Mouse (Mus musculus) adrenal gland, postnatal 0 days (tissue): ENCODE measurements around the gene Myadml2. TPM values are rescaled to one million over a fixed set of nuclear protein-coding genes. Genes with fewer than 3 reads are reported as not detected.

ENCODE experiments used
- microRNA-seq: library from miRNA; unstranded; fragments of <30 nt; microRNA quantifications from one replicate; pipeline ENCODE4, GENCODE M21; 2016; ENCODE audit warnings: borderline replicate concordance; ENCODE audit not compliant: insufficient number of aligned reads
- polyA plus RNA-seq: library from polyadenylated mRNA; unstranded; fragments of >200 nt; fragmentation: Nextera tagmentation; extraction: Ambion mirVana; gene quantifications from 2 replicates; pipeline ENCODE4 v1.2.1, GENCODE M21; 2015

The Myadml2 gene
- 0.22 and 0.95 TPM in 2 replicates for polyA plus RNA-seq

GRCm38 (mm10) chr11:120648001-120648476 lies at the start of gene Myadml2:
Gene Myadml2 (minus strand): TSS chr11:120648158.

GRCm38 (mm10) chr11:120672687-120673593 lies 25.0 kb upstream of the Myadml2 start, which contains the start of gene Aspscr1:
Gene Aspscr1 (plus strand): TSS chr11:120672973.

GRCm38 (mm10) chr11:120661076-120661460 lies 13.1 kb upstream of the Myadml2 start, which contains the start of gene Notum:
Gene Notum (minus strand): TSS chr11:120661175.

GRCm38 (mm10) chr11:120643601-120643987 lies 4.4 kb downstream of the Myadml2 start, which contains the start of gene Pycr1:
Gene Pycr1 (minus strand): TSS chr11:120643769.

GRCm38 (mm10) chr11:120633520-120634343 lies 14.2 kb downstream of the Myadml2 start, which contains the start of gene Mafg:
Gene Mafg (minus strand): TSS chr11:120633600.

GRCm38 (mm10) chr11:120625152-120625775 lies 22.7 kb downstream of the Myadml2 start, which contains the start of gene Sirt7:
Gene Sirt7 (minus strand): TSS chr11:120625240.

GRCm38 (mm10) chr11:120617519-120618112 lies 30.3 kb downstream of the Myadml2 start, which contains the start of gene Pcyt2:
Gene Pcyt2 (minus strand): TSS chr11:120617936.

GRCm38 (mm10) chr11:120608241-120609034 lies 39.5 kb downstream of the Myadml2 start, which contains the start of gene Npb:
Gene Npb (plus strand): TSS chr11:120608477.

GRCm38 (mm10) chr11:120598283-120598989 lies 49.5 kb downstream of the Myadml2 start, which contains the start of the genes Alyref and Anapc11:
Gene Alyref (minus strand): TSS chr11:120598365.
Gene Anapc11 (plus strand): TSS chr11:120598421.

Small RNA genes within 50 kb of the gene (microRNA-seq; reads per million reads assigned to microRNA genes)
- gene Mir6936: not detected

Other genes with a start within 250 kb of the Myadml2 start
- 20.4 and 26.7 TPM in 2 replicates for gene Nploc4, start 210.4 kb downstream of the Myadml2 start, polyA plus RNA-seq
- not detected in 2 replicates for gene Tspan10, start 205.5 kb downstream of the Myadml2 start, polyA plus RNA-seq
- not detected in 2 replicates for gene Pde6g, start 194.7 kb downstream of the Myadml2 start, polyA plus RNA-seq
- 54.3 and 83.5 TPM in 2 replicates for gene Oxld1, start 190.1 kb downstream of the Myadml2 start, polyA plus RNA-seq
- 17.7 and 21.3 TPM in 2 replicates for gene Ccdc137, start 190.0 kb downstream of the Myadml2 start, polyA plus RNA-seq
- gene Arl16, start 180.6 kb downstream of the Myadml2 start, polyA plus RNA-seq: 38.6 and 47.5 TPM in 2 replicates
- 164 and 216 TPM in 2 replicates for gene Mrpl12, start 163.5 kb downstream of the Myadml2 start, polyA plus RNA-seq
- 37.8 and 83.2 TPM in 2 replicates for gene Slc25a10, start 156.3 kb downstream of the Myadml2 start, polyA plus RNA-seq
- 2.4 and 2.5 TPM in 2 replicates for gene Gcgr, start 117.5 kb downstream of the Myadml2 start, polyA plus RNA-seq
- gene Mcrip1, start 98.4 kb downstream of the Myadml2 start, polyA plus RNA-seq: 173 and 184 TPM in 2 replicates
- 0.39 and 1.3 TPM in 2 replicates for gene Ppp1r27, start 97.0 kb downstream of the Myadml2 start, polyA plus RNA-seq
- gene P4hb, start 74.9 kb downstream of the Myadml2 start, polyA plus RNA-seq: 393 and 466 TPM in 2 replicates
- 318 and 341 TPM in 2 replicates for gene Arhgdia, start 66.5 kb downstream of the Myadml2 start, polyA plus RNA-seq
- 271 and 273 TPM in 2 replicates for gene Alyref, start 49.8 kb downstream of the Myadml2 start, polyA plus RNA-seq
- gene Anapc11, start 49.7 kb downstream of the Myadml2 start, polyA plus RNA-seq: 152 and 197 TPM in 2 replicates
- 1.7 and 3.3 TPM in 2 replicates for gene Npb, start 39.7 kb downstream of the Myadml2 start, polyA plus RNA-seq
- gene Pcyt2, start 30.2 kb downstream of the Myadml2 start, polyA plus RNA-seq: 62.0 and 82.8 TPM in 2 replicates
- gene Sirt7, start 22.9 kb downstream of the Myadml2 start, polyA plus RNA-seq: 33.3 and 62.9 TPM in 2 replicates
- gene Mafg, start 14.6 kb downstream of the Myadml2 start, polyA plus RNA-seq: 18.1 and 19.0 TPM in 2 replicates
- 5.8 and 9.0 TPM in 2 replicates for gene Pycr1, start 4.4 kb downstream of the Myadml2 start, polyA plus RNA-seq
- gene Notum, start 13.0 kb upstream of the Myadml2 start, polyA plus RNA-seq: 6.2 and 6.7 TPM in 2 replicates
- 103 and 122 TPM in 2 replicates for gene Aspscr1, start 24.8 kb upstream of the Myadml2 start, polyA plus RNA-seq
- 228 and 364 TPM in 2 replicates for gene Cenpx, start 65.6 kb upstream of the Myadml2 start, polyA plus RNA-seq
- 22.0 and 34.8 TPM in 2 replicates for gene Lrrc45, start 65.8 kb upstream of the Myadml2 start, polyA plus RNA-seq
- gene Rac3, start 73.3 kb upstream of the Myadml2 start, polyA plus RNA-seq: 18.1 and 52.1 TPM in 2 replicates
- gene Dcxr, start 79.1 kb upstream of the Myadml2 start, polyA plus RNA-seq: 54.9 and 76.1 TPM in 2 replicates
- gene Cbr2, start 84.0 kb upstream of the Myadml2 start, polyA plus RNA-seq: 16.6 and 17.6 TPM in 2 replicates
- gene Hmga1b, start 114.6 kb upstream of the Myadml2 start, polyA plus RNA-seq: 0.79 and 2.2 TPM in 2 replicates
- 19.7 and 21.2 TPM in 2 replicates for gene Rfng, start 136.0 kb upstream of the Myadml2 start, polyA plus RNA-seq
- 119 and 156 TPM in 2 replicates for gene Gps1, start 136.1 kb upstream of the Myadml2 start, polyA plus RNA-seq
- gene Dus1l, start 148.2 kb upstream of the Myadml2 start, polyA plus RNA-seq: 36.3 and 56.2 TPM in 2 replicates
- 14.9 and 18.8 TPM in 2 replicates for gene Fasn, start 176.4 kb upstream of the Myadml2 start, polyA plus RNA-seq